Mouse (Mus musculus): Measurements from ENCODE around the gene Irf3. TPM values are rescaled to one million over a fixed set of nuclear protein-coding genes. Genes with fewer than 3 reads are reported as not detected.

Gene Irf3
- polyA plus RNA-seq, 1 experiment from 2014 or later, result 75.3 TPM

DNA sequence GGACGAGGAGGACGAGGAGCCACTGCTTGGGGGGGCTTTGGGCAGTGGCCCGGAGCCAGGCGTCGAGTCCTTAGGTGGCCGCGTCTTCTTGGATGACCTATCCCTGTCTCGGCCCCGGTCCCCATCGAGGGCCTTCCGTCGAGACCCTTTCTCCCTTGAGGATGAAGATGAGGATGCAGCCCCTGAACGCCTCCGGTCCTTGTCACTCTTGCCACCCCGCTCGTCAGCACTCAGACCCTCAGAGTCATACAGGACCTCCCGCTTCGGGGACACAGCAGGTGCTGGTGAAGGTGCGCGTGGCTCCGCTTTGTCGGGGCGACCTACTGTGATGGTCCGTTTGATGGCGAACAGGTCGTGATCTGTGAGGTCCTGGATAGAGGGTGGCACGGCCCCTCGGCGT, 9.7 kb downstream of the Irf3 start:
- Histone ChIP-seq H3K9me3 (ENCODE audit: control insufficient read depth, low read length) (no peaks in the 10 kb centered on the region), H3K36me3 (ENCODE audit: control insufficient read depth, insufficient read depth, low read length) (peaks cover 43% of the 10 kb centered on the region), H3K27me3 (ENCODE audit: control insufficient read depth, insufficient read depth, low read length) (no peaks in the 10 kb centered on the region), H3K4me1 (replicated peaks; ENCODE audit: control insufficient read depth, insufficient read depth, low read length) (no peaks in the 10 kb centered on the region), H3K4me2 (ENCODE audit: low read depth, low read length, severe bottlenecking) (no peak overlapping the region), H3K27ac (ENCODE audit: low read depth, low read length) (no peak overlapping the region), H3K9ac (ENCODE audit: low read length) (no peak overlapping the region), H3K4me3 (ENCODE audit: low read depth, low read length) (no peak overlapping the region)
- no peak for DNase-seq (ENCODE audit: low spot score)
- ATAC-seq (replicated peaks; ENCODE audit: low FRiP score), result no peak
- 95% methylated on average over 29 of the region's 29 CpGs for WGBS

DNA sequence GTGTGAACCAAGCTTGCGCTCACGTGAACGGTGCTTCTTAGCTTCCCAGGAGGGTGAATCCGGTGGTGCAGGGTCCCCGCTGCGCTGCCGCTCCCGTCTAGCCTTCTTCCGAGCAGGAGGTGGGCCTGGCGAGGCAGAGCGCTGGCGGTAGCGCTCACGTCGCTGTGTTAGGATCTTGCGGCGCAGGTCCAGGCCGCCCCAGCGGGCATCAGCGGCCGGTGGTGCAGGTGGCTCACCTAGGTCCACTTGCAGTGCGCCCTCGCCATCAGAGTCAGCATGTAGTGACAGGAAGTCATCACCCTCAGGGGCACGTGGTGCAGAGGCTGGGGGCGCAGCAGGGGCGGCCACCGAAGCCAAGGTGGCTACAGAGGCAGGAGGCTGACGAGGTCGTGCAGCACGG, 10.4 kb downstream of the Irf3 start:
- H3K9ac ChIP-seq (ENCODE audit: low read length), result no peak overlapping the region
- H3K9me3 ChIP-seq (ENCODE audit: control insufficient read depth, low read length), result no peaks in the 10 kb centered on the region
- peaks cover 45% of the 10 kb centered on the region for H3K36me3 ChIP-seq (ENCODE audit: control insufficient read depth, insufficient read depth, low read length)
- H3K4me2 ChIP-seq (ENCODE audit: low read depth, low read length, severe bottlenecking), result no peak overlapping the region
- WGBS, result 95% methylated on average over 30 of the region's 30 CpGs
- no peak overlapping the region for H3K27ac ChIP-seq (ENCODE audit: low read depth, low read length)
- ATAC-seq (replicated peaks; ENCODE audit: low FRiP score), result no peak
- no peak for DNase-seq (ENCODE audit: low spot score)
- H3K27me3 ChIP-seq (ENCODE audit: control insufficient read depth, insufficient read depth, low read length), result no peaks in the 10 kb centered on the region
- H3K4me3 ChIP-seq (ENCODE audit: low read depth, low read length), result no peak overlapping the region
- H3K4me1 ChIP-seq (replicated peaks; ENCODE audit: control insufficient read depth, insufficient read depth, low read length), result no peaks in the 10 kb centered on the region

DNA sequence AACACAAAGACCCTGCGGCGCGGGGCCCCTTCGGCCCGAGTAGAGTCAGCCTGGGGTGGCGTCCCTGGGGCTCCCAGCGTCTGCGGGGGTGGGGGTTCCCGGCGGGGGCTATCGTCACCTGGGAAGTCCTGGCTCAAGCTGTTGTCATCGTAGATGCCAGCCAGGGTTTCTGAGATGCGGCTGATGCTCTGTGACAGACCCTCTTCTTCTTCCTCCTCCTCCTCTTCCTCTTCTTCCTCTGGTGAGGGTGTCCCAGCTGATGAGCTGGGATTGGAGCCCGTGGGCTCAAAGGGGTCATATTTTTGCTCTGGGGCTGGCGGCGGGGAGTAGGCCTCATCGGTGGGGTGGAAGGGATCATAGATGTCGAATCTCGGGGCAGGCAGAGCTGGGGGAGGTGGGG, 11.0 kb downstream of the Irf3 start:
- Histone ChIP-seq H3K4me3 (ENCODE audit: low read depth, low read length) (no peak overlapping the region), H3K27ac (ENCODE audit: low read depth, low read length) (no peak overlapping the region), H3K36me3 (ENCODE audit: control insufficient read depth, insufficient read depth, low read length) (peaks cover 42% of the 10 kb centered on the region), H3K4me1 (replicated peaks; ENCODE audit: control insufficient read depth, insufficient read depth, low read length) (no peaks in the 10 kb centered on the region), H3K27me3 (ENCODE audit: control insufficient read depth, insufficient read depth, low read length) (no peaks in the 10 kb centered on the region), H3K4me2 (ENCODE audit: low read depth, low read length, severe bottlenecking) (no peak overlapping the region), H3K9me3 (ENCODE audit: control insufficient read depth, low read length) (no peaks in the 10 kb centered on the region), H3K9ac (ENCODE audit: low read length) (no peak overlapping the region)
- no peak for DNase-seq (ENCODE audit: low spot score)
- WGBS, result 95% methylated on average over 19 of the region's 19 CpGs
- no peak for ATAC-seq (replicated peaks; ENCODE audit: low FRiP score)

DNA sequence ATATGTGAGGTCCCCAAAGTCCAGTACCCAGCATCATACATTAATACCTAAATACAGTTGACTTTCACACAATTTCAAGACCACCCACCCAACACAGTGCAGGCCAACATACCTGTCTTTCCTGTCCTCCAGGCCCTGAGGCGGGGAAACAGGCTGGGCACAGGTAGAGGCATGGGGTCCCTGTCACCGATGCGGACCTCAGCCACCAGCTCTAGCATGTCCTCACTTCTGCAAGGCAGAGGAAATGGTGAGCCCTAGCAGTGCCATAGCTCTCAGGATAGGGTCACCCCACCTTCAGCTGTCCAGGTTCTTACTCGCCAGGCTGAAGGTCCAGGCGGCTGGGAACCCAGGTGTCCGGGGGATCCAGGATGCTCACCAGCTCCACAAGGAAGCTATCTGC, 14.6 kb downstream of the Irf3 start:
- no peak for ATAC-seq (replicated peaks; ENCODE audit: low FRiP score)
- 96% methylated on average over 6 of the region's 6 CpGs for WGBS
- Histone ChIP-seq H3K4me2 (ENCODE audit: low read depth, low read length, severe bottlenecking) (no peak overlapping the region), H3K36me3 (ENCODE audit: control insufficient read depth, insufficient read depth, low read length) (peaks cover 27% of the 10 kb centered on the region), H3K9me3 (ENCODE audit: control insufficient read depth, low read length) (no peaks in the 10 kb centered on the region), H3K4me1 (replicated peaks; ENCODE audit: control insufficient read depth, insufficient read depth, low read length) (peaks cover 5% of the 10 kb centered on the region; the same call in 1 of the 2 replicates), H3K27me3 (ENCODE audit: control insufficient read depth, insufficient read depth, low read length) (no peaks in the 10 kb centered on the region), H3K9ac (ENCODE audit: low read length) (no peak overlapping the region), H3K4me3 (ENCODE audit: low read depth, low read length) (no peak overlapping the region), H3K27ac (ENCODE audit: low read depth, low read length) (no peak overlapping the region)
- DNase-seq (ENCODE audit: low spot score), result no peak

DNA sequence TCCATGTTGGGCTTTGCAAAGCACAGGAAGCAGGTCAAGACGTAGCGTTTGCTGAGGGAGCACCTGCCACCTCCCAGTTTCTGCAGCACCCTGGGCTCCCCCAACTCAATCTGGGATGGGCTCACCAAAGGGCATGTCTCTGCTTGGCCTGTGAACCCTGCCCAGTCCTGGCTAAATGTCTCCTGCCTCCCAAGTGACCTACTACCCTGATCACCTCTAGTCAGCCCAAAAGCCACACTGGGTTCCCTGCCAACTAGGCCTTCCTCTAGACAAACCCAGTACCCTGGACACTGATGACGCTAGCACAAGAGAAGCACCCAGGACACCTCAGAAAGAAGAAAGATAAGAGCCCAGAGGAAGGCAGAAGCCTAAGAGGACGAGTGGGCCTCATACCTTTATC, 15.4 kb downstream of the Irf3 start:
- H3K9ac ChIP-seq (ENCODE audit: low read length), result no peak overlapping the region
- no peak overlapping the region for H3K4me2 ChIP-seq (ENCODE audit: low read depth, low read length, severe bottlenecking)
- H3K36me3 ChIP-seq (ENCODE audit: control insufficient read depth, insufficient read depth, low read length), result peaks cover 20% of the 10 kb centered on the region
- 85% methylated on average over 4 of the region's 4 CpGs for WGBS
- H3K27me3 ChIP-seq (ENCODE audit: control insufficient read depth, insufficient read depth, low read length), result no peaks in the 10 kb centered on the region
- no peak for ATAC-seq (replicated peaks; ENCODE audit: low FRiP score)
- no peak overlapping the region for H3K27ac ChIP-seq (ENCODE audit: low read depth, low read length)
- H3K4me1 ChIP-seq (replicated peaks; ENCODE audit: control insufficient read depth, insufficient read depth, low read length), result peaks cover 7% of the 10 kb centered on the region; the same call in 1 of the 2 replicates
- no peak for DNase-seq (ENCODE audit: low spot score)
- H3K9me3 ChIP-seq (ENCODE audit: control insufficient read depth, low read length), result no peaks in the 10 kb centered on the region
- H3K4me3 ChIP-seq (ENCODE audit: low read depth, low read length), result no peak overlapping the region

DNA sequence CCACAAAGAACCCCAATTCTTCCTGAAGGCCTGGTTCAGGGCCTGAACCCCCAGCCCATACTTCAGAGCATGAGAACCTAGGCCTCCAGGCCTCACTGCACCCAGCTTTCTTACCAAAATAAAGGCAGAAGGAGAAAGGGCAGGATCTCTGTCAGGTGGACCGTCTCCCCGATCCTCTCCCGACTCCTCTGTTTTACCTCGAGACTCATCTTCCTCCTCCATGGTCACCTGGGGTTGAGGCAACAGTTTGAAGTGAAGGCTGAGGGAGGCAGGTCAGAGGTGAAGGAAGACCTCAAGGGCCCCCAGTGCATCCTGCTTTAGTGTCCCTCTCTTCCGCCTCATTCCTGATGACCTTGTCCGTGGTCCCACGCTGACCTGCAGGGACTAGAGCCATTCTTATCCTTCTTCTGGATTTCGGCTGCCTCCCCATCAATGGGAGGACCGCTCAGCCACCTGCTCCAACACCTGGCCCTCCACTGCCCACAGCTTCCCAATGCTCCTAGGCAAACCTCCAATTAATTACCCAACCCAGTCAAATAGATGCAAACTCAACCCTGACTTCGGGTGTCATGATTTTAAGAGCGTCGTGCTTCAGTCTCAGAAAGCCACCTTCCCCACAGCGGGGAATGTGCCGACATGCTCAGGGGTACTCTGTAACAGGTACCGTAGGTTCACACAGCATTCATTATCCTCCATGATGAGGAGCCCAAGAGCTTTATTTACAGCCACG, 16.1 kb downstream of the Irf3 start:
- Histone ChIP-seq H3K36me3 (ENCODE audit: control insufficient read depth, insufficient read depth, low read length) (peaks cover 15% of the 10 kb centered on the region), H3K27me3 (ENCODE audit: control insufficient read depth, insufficient read depth, low read length) (no peaks in the 10 kb centered on the region), H3K9ac (ENCODE audit: low read length) (no peak overlapping the region), H3K4me3 (ENCODE audit: low read depth, low read length) (no peak overlapping the region), H3K9me3 (ENCODE audit: control insufficient read depth, low read length) (no peaks in the 10 kb centered on the region), H3K27ac (ENCODE audit: low read depth, low read length) (no peak overlapping the region), H3K4me2 (ENCODE audit: low read depth, low read length, severe bottlenecking) (no peak overlapping the region), H3K4me1 (replicated peaks; ENCODE audit: control insufficient read depth, insufficient read depth, low read length) (peaks cover 12% of the 10 kb centered on the region; the same call in 1 of the 2 replicates)
- DNase-seq (ENCODE audit: low spot score) (no peak), ATAC-seq (replicated peaks; ENCODE audit: low FRiP score) (no peak)
- 97% methylated on average over 16 of the region's 16 CpGs for WGBS

DNA sequence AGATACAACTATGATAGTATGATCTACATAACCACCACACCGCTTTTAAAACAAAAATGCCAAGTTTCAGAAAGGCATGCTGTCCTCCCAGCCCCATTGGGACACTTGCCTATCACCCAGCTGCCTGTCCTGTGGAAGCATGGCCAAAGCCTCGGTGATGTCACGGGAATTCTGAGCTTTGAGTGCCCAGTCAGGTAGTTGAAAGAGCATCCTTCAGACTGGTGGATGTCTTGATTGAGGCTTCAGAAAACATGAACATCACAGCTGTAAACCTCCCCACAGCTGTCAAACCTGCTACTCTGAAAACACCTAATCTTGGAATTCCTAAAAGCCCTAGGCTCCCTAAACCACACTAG, 16.6 kb downstream of the Irf3 start:
- H3K27ac ChIP-seq (ENCODE audit: low read depth, low read length), result no peak overlapping the region
- WGBS, result 90% methylated on average over 3 of the region's 3 CpGs
- no peak overlapping the region for H3K4me2 ChIP-seq (ENCODE audit: low read depth, low read length, severe bottlenecking)
- no peaks in the 10 kb centered on the region for H3K27me3 ChIP-seq (ENCODE audit: control insufficient read depth, insufficient read depth, low read length)
- peaks cover 15% of the 10 kb centered on the region for H3K36me3 ChIP-seq (ENCODE audit: control insufficient read depth, insufficient read depth, low read length)
- H3K9ac ChIP-seq (ENCODE audit: low read length), result no peak overlapping the region
- peaks cover 12% of the 10 kb centered on the region; the same call in 1 of the 2 replicates for H3K4me1 ChIP-seq (replicated peaks; ENCODE audit: control insufficient read depth, insufficient read depth, low read length)
- ATAC-seq (replicated peaks; ENCODE audit: low FRiP score) (no peak), DNase-seq (ENCODE audit: low spot score) (no peak)
- no peaks in the 10 kb centered on the region for H3K9me3 ChIP-seq (ENCODE audit: control insufficient read depth, low read length)
- H3K4me3 ChIP-seq (ENCODE audit: low read depth, low read length), result no peak overlapping the region

DNA sequence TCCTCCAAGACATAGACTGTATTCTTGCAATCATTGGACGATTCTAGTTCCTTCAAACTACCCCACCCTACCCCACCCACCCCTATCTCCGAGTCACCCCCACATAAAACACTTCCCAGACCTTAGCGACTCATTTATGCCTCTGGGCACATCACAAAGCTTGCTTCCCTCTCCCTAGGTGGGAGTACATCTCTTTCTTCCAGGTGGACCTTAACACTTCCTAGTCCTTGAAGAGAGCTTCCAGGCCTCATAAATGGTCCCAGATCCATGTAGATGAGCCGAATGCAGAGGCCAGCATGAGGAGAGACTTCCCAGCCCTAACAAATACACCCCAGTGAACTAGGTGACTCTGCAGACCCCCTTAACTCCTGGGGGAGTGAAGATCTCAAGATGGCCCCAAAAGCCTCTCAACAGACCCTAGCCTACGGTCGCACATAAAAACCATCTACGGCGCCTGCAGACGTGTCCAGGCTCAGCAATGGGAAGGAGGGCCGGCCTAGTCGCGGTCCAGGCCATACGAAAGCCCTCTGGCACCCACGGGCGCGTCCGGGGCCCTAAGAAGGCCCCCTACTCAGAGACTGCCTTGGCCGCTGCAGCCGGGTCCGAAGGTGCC, 18.0 kb downstream of the Irf3 start:
- H3K9ac ChIP-seq (ENCODE audit: low read length), result peak overlapping the region; percentile 93
- peak overlapping the region; percentile 79 for H3K4me2 ChIP-seq (ENCODE audit: low read depth, low read length, severe bottlenecking)
- H3K27me3 ChIP-seq (ENCODE audit: control insufficient read depth, insufficient read depth, low read length), result no peaks in the 10 kb centered on the region
- peaks cover 12% of the 10 kb centered on the region; the same call in 1 of the 2 replicates for H3K4me1 ChIP-seq (replicated peaks; ENCODE audit: control insufficient read depth, insufficient read depth, low read length)
- H3K36me3 ChIP-seq (ENCODE audit: control insufficient read depth, insufficient read depth, low read length), result peaks cover 15% of the 10 kb centered on the region
- H3K27ac ChIP-seq (ENCODE audit: low read depth, low read length), result peak overlapping the region; percentile 19; the same call in 1 of the 2 replicates
- H3K9me3 ChIP-seq (ENCODE audit: control insufficient read depth, low read length), result no peaks in the 10 kb centered on the region
- H3K4me3 ChIP-seq (ENCODE audit: low read depth, low read length), result peak overlapping the region; percentile 96
- WGBS, result 1% methylated on average over 20 of the region's 20 CpGs
- ATAC-seq (replicated peaks; ENCODE audit: low FRiP score), result no peak
- no peak for DNase-seq (ENCODE audit: low spot score)

Measured in forebrain, embryonic 11.5 days (tissue).